In genomic region chr11:3964416-3965172, GRCm38 (mm10) we compare ENCODE assay signal across 8 mouse cellular contexts. TPM values are rescaled to one million over a fixed set of nuclear protein-coding genes. Genes with fewer than 3 reads are reported as not detected.
DNase-seq lines count a peak whose midpoint lies in the region; ATAC-seq and TF ChIP-seq lines count a peak whose summit lies in the region.

No protein-coding gene starts in this region.

- H3K4me2 ChIP-seq in hindbrain, embryonic 11.5 days (replicated peaks; ENCODE audit: low read depth, low read length), result peak overlapping the region; percentile 64

- peak overlapping the region; percentile 91 for H3K4me3 ChIP-seq in heart, embryonic 10.5 days
- H3K4me3 ChIP-seq in ES-E14 (ENCODE audit: insufficient read depth in 1 of 2, low read depth in 1 of 2, low read length in 2 of 2, poor library complexity in 1 of 2, severe bottlenecking in 1 of 2), result peak overlapping the region; percentile 83 to 99
- peak overlapping the region; percentile 79 for H3K4me3 ChIP-seq in hindbrain, embryonic 11.5 days (ENCODE audit: low read depth, low read length)
- peak overlapping the region; percentile 89 for H3K4me3 ChIP-seq in midbrain, embryonic 10.5 days

- H3K27me3 ChIP-seq in heart, embryonic 10.5 days (ENCODE audit: insufficient read depth, poor library complexity, severe bottlenecking), result no peaks in the 10 kb centered on the region
- no peaks in the 10 kb centered on the region for H3K27me3 ChIP-seq in hindbrain, embryonic 11.5 days (ENCODE audit: control insufficient read depth, insufficient read depth, low read length)
- H3K27me3 ChIP-seq in midbrain, embryonic 10.5 days (ENCODE audit: low read depth, poor library complexity, severe bottlenecking), result no peaks in the 10 kb centered on the region

- 13% methylated on average over 11 of the region's 11 CpGs for WGBS in heart, embryonic 10.5 days
- WGBS in hindbrain, embryonic 11.5 days, result 18% methylated on average over 11 of the region's 11 CpGs
- WGBS in midbrain, embryonic 10.5 days, result 17% methylated on average over 11 of the region's 11 CpGs

- H3K36me3 ChIP-seq in heart, embryonic 10.5 days, result peaks cover 22% of the 10 kb centered on the region
- peaks cover 24% of the 10 kb centered on the region for H3K36me3 ChIP-seq in ES-E14 (ENCODE audit: control insufficient read depth, insufficient read depth, low read length, poor library complexity, severe bottlenecking)
- 0 out of 2 replicates have a peak, but pooled peaks cover 3% of the 10 kb centered on the region for H3K36me3 ChIP-seq in hindbrain, embryonic 11.5 days (ENCODE audit: control insufficient read depth, insufficient read depth, low read length)
- H3K36me3 ChIP-seq in midbrain, embryonic 10.5 days, result peaks cover 30% of the 10 kb centered on the region

- H3K9ac ChIP-seq in ES-E14 (ENCODE audit: insufficient read depth, low read depth, low read length, poor library complexity, severe bottlenecking), result peak overlapping the region; percentile 96
- peak overlapping the region; percentile 71 for H3K9ac ChIP-seq in hindbrain, embryonic 11.5 days (ENCODE audit: low read depth, low read length)

- in situ Hi-C loops in ES-E14 (cut with MboI; ENCODE audit: low sequenced_read_pairs in 2 of 2, unreplicated experiment in 2 of 2), result no loop called here

- peak overlapping the region; percentile 91 for H3K27ac ChIP-seq in heart, embryonic 10.5 days
- H3K27ac ChIP-seq in ES-E14 (ENCODE audit: insufficient read depth, low read depth, low read length, poor library complexity, severe bottlenecking), result peak overlapping the region; percentile 92
- H3K27ac ChIP-seq in hindbrain, embryonic 11.5 days (ENCODE audit: low read depth, low read length), result no peak overlapping the region
- peak overlapping the region; percentile 92 for H3K27ac ChIP-seq in midbrain, embryonic 10.5 days (replicated peaks)

- intact Hi-C loops in heart, postnatal 10 days (cut with DNase I), result no loop called here
- intact Hi-C loops in gastrocnemius, postnatal 36 days (cut with DNase I), result no loop called here

- peak; percentile 38; the same call in 1 of the 2 replicates for ATAC-seq in hindbrain, embryonic 11.5 days (ENCODE audit: low FRiP score)
- no peak for ATAC-seq in activated CD4-positive, CD25-positive, alpha-beta regulatory T cell, adult 4 months
- no peak for ATAC-seq in frontal cortex, adult (ENCODE audit: low TSS enrichment)

- DNase-seq in heart, embryonic 10.5 days (ENCODE audit: low spot score), result peak; percentile 46
- DNase-seq in heart, postnatal 10 days, result no peak
- no peak for DNase-seq in ES-E14 (ENCODE audit: low read depth, low spot score)
- no peak for DNase-seq in hindbrain, embryonic 11.5 days (ENCODE audit: low spot score)
- DNase-seq in midbrain, embryonic 10.5 days (ENCODE audit: low spot score), result no peak
- DNase-seq in gastrocnemius, postnatal 36 days, result no peak

- no peaks in the 10 kb centered on the region for H3K9me3 ChIP-seq in heart, embryonic 10.5 days
- no peaks in the 10 kb centered on the region for H3K9me3 ChIP-seq in ES-E14 (ENCODE audit: control insufficient read depth, insufficient read depth, low read depth, low read length)
- no peaks in the 10 kb centered on the region for H3K9me3 ChIP-seq in hindbrain, embryonic 11.5 days (ENCODE audit: control insufficient read depth, low read length)
- H3K9me3 ChIP-seq in midbrain, embryonic 10.5 days (replicated peaks), result no peaks in the 10 kb centered on the region

- peaks cover 13% of the 10 kb centered on the region; the same call in 1 of the 2 replicates for H3K4me1 ChIP-seq in heart, embryonic 10.5 days
- peaks cover 0 to 7% of the 10 kb centered on the region in 2 experiments; a peak in 1 of 4 replicates for H3K4me1 ChIP-seq in ES-E14 (ENCODE audit: control insufficient read depth in 2 of 2, insufficient read depth in 2 of 2, low read length in 2 of 2, poor library complexity in 1 of 2)
- no peaks in the 10 kb centered on the region; the same call in 1 of the 2 replicates for H3K4me1 ChIP-seq in hindbrain, embryonic 11.5 days (replicated peaks; ENCODE audit: control insufficient read depth, insufficient read depth, low read length)
- peaks cover 22% of the 10 kb centered on the region for H3K4me1 ChIP-seq in midbrain, embryonic 10.5 days

TF ChIP-seq in ES-E14, 5 proteins besides CTCF, POLR2A, EP300 and RAD21:
- TF ChIP-seq CHD2 (IDR thresholded peaks at IDR 0.05; ENCODE audit: low read depth, low read length) (no peak), ZC3H11A (IDR thresholded peaks at IDR 0.05; ENCODE audit: borderline replicate concordance, low read depth, low read length) (no peak), HCFC1 (IDR thresholded peaks at IDR 0.05; ENCODE audit: borderline replicate concordance, insufficient read depth, low read length) (no peak), MAFK (IDR thresholded peaks at IDR 0.05; ENCODE audit: insufficient read depth, low read depth, low read length) (no peak), ZNF384 (IDR thresholded peaks at IDR 0.05; ENCODE audit: low read depth, low read length) (no peak)

RNA-seq across cellular contexts. Expression of gene Pes1, which starts 0.8 kb away (rescaled TPM):
- polyA plus RNA-seq in heart, embryonic 10.5 days (2016; fragmentation: Nextera tagmentation; extraction: Ambion mirVana), result 65.9 and 80.1 TPM in 2 replicates
- total RNA-seq in heart, postnatal 10 days (2021), result 10 to 100 TPM; 31.8 to 34.0 TPM
- total RNA-seq in ES-E14 (2012; rRNA removed), result 128 and 143 TPM in 2 replicates
- polyA plus RNA-seq in hindbrain, embryonic 11.5 days (2014; fragmentation: Nextera tagmentation; extraction: Ambion mirVana), result 65.7 and 71.9 TPM in 2 replicates
- polyA plus RNA-seq in midbrain, embryonic 10.5 days (2016; fragmentation: Nextera tagmentation; extraction: Ambion mirVana), result 96.3 and 103 TPM in 2 replicates
- 10 to 100 TPM; 45.6 to 74.8 TPM for polyA plus RNA-seq in activated CD4-positive, CD25-positive, alpha-beta regulatory T cell, adult 4 months (2017; shearing (Covaris generic))
- total RNA-seq in gastrocnemius, postnatal 36 days (2021), result 10 to 100 TPM; 31.3 to 35.5 TPM

RNA-seq across cellular contexts. Expression of gene 4930556J24Rik, which starts 12.0 kb away (rescaled TPM):
- polyA plus RNA-seq in heart, embryonic 10.5 days (2016; fragmentation: Nextera tagmentation; extraction: Ambion mirVana), result 0.15 TPM in 1 of 2 replicates, not detected in the other
- not detected for total RNA-seq in heart, postnatal 10 days (2021)
- 0.76 and 1.3 TPM in 2 replicates for total RNA-seq in ES-E14 (2012; rRNA removed)
- polyA plus RNA-seq in hindbrain, embryonic 11.5 days (2014; fragmentation: Nextera tagmentation; extraction: Ambion mirVana), result 0.17 and 0.19 TPM in 2 replicates
- polyA plus RNA-seq in midbrain, embryonic 10.5 days (2016; fragmentation: Nextera tagmentation; extraction: Ambion mirVana), result 0.19 and 0.33 TPM in 2 replicates
- not detected for polyA plus RNA-seq in activated CD4-positive, CD25-positive, alpha-beta regulatory T cell, adult 4 months (2017; shearing (Covaris generic))
- total RNA-seq in gastrocnemius, postnatal 36 days (2021), result not detected

RNA-seq across cellular contexts. Expression of gene Gal3st1, which starts 18.8 kb away (rescaled TPM):
- polyA plus RNA-seq in heart, embryonic 10.5 days (2016; fragmentation: Nextera tagmentation; extraction: Ambion mirVana), result 0.32 and 0.73 TPM in 2 replicates
- total RNA-seq in heart, postnatal 10 days (2021), result under 1 TPM; 0.12 to 0.36 TPM
- total RNA-seq in ES-E14 (2012; rRNA removed), result 4.0 and 4.9 TPM in 2 replicates
- 1.4 and 1.5 TPM in 2 replicates for polyA plus RNA-seq in hindbrain, embryonic 11.5 days (2014; fragmentation: Nextera tagmentation; extraction: Ambion mirVana)
- 0.16 TPM in 2 replicates for polyA plus RNA-seq in midbrain, embryonic 10.5 days (2016; fragmentation: Nextera tagmentation; extraction: Ambion mirVana)
- not detected for polyA plus RNA-seq in activated CD4-positive, CD25-positive, alpha-beta regulatory T cell, adult 4 months (2017; shearing (Covaris generic))
- under 1 TPM; 0.26 to 0.42 TPM for total RNA-seq in gastrocnemius, postnatal 36 days (2021)

RNA-seq across cellular contexts. Expression of gene Tcn2, which starts 32.6 kb away (rescaled TPM):
- 50.3 and 56.3 TPM in 2 replicates for polyA plus RNA-seq in heart, embryonic 10.5 days (2016; fragmentation: Nextera tagmentation; extraction: Ambion mirVana)
- 10 to 100 TPM; 50.3 to 50.9 TPM for total RNA-seq in heart, postnatal 10 days (2021)
- total RNA-seq in ES-E14 (2012; rRNA removed), result 32.4 and 44.3 TPM in 2 replicates
- 32.8 and 38.8 TPM in 2 replicates for polyA plus RNA-seq in hindbrain, embryonic 11.5 days (2014; fragmentation: Nextera tagmentation; extraction: Ambion mirVana)
- polyA plus RNA-seq in midbrain, embryonic 10.5 days (2016; fragmentation: Nextera tagmentation; extraction: Ambion mirVana), result 24.5 and 28.1 TPM in 2 replicates
- polyA plus RNA-seq in activated CD4-positive, CD25-positive, alpha-beta regulatory T cell, adult 4 months (2017; shearing (Covaris generic)), result 10 to 100 TPM; 20.4 to 23.1 TPM
- total RNA-seq in gastrocnemius, postnatal 36 days (2021), result 10 to 100 TPM; 15.3 to 15.5 TPM

RNA-seq across cellular contexts. Expression of gene Slc35e4, which starts 50.1 kb away (rescaled TPM):
- 4.4 and 6.2 TPM in 2 replicates for polyA plus RNA-seq in heart, embryonic 10.5 days (2016; fragmentation: Nextera tagmentation; extraction: Ambion mirVana)
- total RNA-seq in heart, postnatal 10 days (2021), result 1 to 10 TPM; 4.3 to 4.7 TPM
- total RNA-seq in ES-E14 (2012; rRNA removed), result 13.9 and 18.2 TPM in 2 replicates
- 4.0 and 4.4 TPM in 2 replicates for polyA plus RNA-seq in hindbrain, embryonic 11.5 days (2014; fragmentation: Nextera tagmentation; extraction: Ambion mirVana)
- 5.2 and 5.5 TPM in 2 replicates for polyA plus RNA-seq in midbrain, embryonic 10.5 days (2016; fragmentation: Nextera tagmentation; extraction: Ambion mirVana)
- 1 to 10 TPM; 1.1 to 1.2 TPM for polyA plus RNA-seq in activated CD4-positive, CD25-positive, alpha-beta regulatory T cell, adult 4 months (2017; shearing (Covaris generic))
- 10 to 100 TPM; 20.4 to 21.2 TPM for total RNA-seq in gastrocnemius, postnatal 36 days (2021)
